Mouse (Mus musculus) lung, postnatal 0 days (tissue): ENCODE data around the gene Wdr25. TPM values are rescaled to one million over a fixed set of nuclear protein-coding genes. Genes with fewer than 3 reads are reported as not detected.
A peak's percentile ranks its signal among the peaks of the same experiment; 100 is the strongest.

ENCODE experiments used
- ATAC-seq: fragments of 200-750 bp; cut with Nextera tagmentation; 2 replicates; pipeline ENCODE4 v1.8.0; 2017; ENCODE audit warnings: moderate library complexity
- DNase-seq: peaks from one replicate; pipeline ENCODE4 v3.0.0-alpha.2; 2016; ENCODE audit warnings: low spot score
- H3K27ac ChIP-seq: fragments of 300-500 bp; sonication (generic); 2 replicates; pipeline ENCODE4 v1.5.1; 2014; ENCODE audit warnings: antibody characterized with exemption, mild to moderate bottlenecking, low read length, mixed read lengths
- H3K27me3 ChIP-seq: fragments of 300-500 bp; sonication (generic); replicated peaks from 2 replicates; pipeline ENCODE4 v1.6.1; 2014; ENCODE audit warnings: low read length, mixed read lengths; ENCODE audit not compliant: insufficient read depth
- H3K36me3 ChIP-seq: fragments of 300-500 bp; sonication (generic); 2 replicates; pipeline ENCODE4 v1.6.1; 2014; ENCODE audit warnings: low read length, mixed read lengths; ENCODE audit not compliant: insufficient read depth
- H3K4me1 ChIP-seq: fragments of 300-500 bp; sonication (generic); 2 replicates; pipeline ENCODE4 v1.6.1; 2014; ENCODE audit warnings: antibody characterized with exemption, low read depth, low read length, mixed read lengths; ENCODE audit not compliant: insufficient read depth
- H3K4me2 ChIP-seq: fragments of 300-500 bp; sonication (generic); replicated peaks from 2 replicates; pipeline ENCODE4 v1.6.1; 2014; ENCODE audit warnings: low read depth, mild to moderate bottlenecking, low read length, moderate library complexity, mixed read lengths
- H3K4me3 ChIP-seq: fragments of 300-500 bp; sonication (generic); 2 replicates; pipeline ENCODE4 v1.5.1; 2014; ENCODE audit warnings: low read depth, low read length
- H3K9ac ChIP-seq: fragments of 300-500 bp; sonication (generic); replicated peaks from 2 replicates; pipeline ENCODE4 v1.6.1; 2014; ENCODE audit warnings: low read depth, mild to moderate bottlenecking
- H3K9me3 ChIP-seq: fragments of 300-500 bp; sonication (generic); 2 replicates; pipeline ENCODE4 v1.6.1; 2016; ENCODE audit warnings: low read length, mixed read lengths
- CTCF ChIP-seq: IDR thresholded peaks from 2 replicates; pipeline ENCODE4 v1.5.1; 2016; ENCODE audit warnings: antibody characterized with exemption, mild to moderate bottlenecking
- EP300 ChIP-seq: IDR thresholded peaks from 2 replicates; pipeline ENCODE4 v1.6.1; 2016; ENCODE audit warnings: antibody characterized with exemption, mild to moderate bottlenecking, control low read depth
- WGBS: fragments of 180-500 bp; shearing (Covaris S2); extraction: QIAGEN DNeasy Blood & Tissue Kit; methylation state at CpG from one replicate; pipeline ENCODE4 v1.1.7; 2014; 5-methylcytosine and 5-hydroxymethylcytosine counted together
- polyA plus RNA-seq: library from polyadenylated mRNA; unstranded; fragments of >200 nt; fragmentation: Nextera tagmentation; extraction: Ambion mirVana; gene quantifications from 2 replicates; pipeline ENCODE4 v1.2.1, GENCODE M21; 2015

Gene Wdr25
- polyA plus RNA-seq, 1 experiment from 2014 or later = 4.8 TPM

DNA sequence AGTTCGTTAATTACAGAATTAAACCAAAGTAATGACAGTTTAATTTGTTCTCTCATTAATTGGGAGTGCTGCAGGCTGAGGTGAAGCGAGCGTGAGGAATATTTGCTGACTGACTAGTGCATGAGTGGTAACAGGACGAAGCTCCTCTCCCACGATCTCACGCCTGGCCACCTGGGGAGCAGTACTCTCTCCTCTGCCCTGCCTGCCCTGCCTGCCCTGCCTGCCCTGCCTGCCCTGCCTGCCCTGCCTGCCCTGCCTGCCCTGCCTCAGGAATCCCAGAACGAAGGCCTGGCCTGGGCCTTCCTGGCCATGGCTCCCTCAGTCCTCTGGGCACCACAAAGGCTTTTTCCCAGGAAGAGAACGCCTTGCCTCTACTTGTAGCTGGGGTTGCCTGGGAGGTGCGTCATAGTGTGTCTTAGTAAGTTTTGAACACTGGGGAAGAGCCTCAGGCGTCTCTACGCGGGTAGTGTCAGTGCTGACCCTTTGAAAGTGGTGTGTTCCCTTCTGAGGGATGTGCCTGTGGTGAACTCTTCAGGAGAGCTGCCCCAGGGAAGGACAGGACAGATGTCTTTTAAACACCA, 66.3 kb downstream of the Wdr25 start:
- Histone ChIP-seq H3K9ac (no peak overlapping the region), H3K36me3 (no peaks in the 10 kb centered on the region), H3K4me1 (no peaks in the 10 kb centered on the region), H3K4me3 (no peak overlapping the region), H3K27me3 (no peaks in the 10 kb centered on the region), H3K9me3 (no peaks in the 10 kb centered on the region), H3K27ac (no peak overlapping the region), H3K4me2 (peak overlapping the region; percentile 40)
- WGBS = 40% methylated on average over 12 of the region's 12 CpGs
- no peak for DNase-seq
- TF ChIP-seq CTCF = no peak
- no peak for TF ChIP-seq EP300
- no peak for ATAC-seq

DNA sequence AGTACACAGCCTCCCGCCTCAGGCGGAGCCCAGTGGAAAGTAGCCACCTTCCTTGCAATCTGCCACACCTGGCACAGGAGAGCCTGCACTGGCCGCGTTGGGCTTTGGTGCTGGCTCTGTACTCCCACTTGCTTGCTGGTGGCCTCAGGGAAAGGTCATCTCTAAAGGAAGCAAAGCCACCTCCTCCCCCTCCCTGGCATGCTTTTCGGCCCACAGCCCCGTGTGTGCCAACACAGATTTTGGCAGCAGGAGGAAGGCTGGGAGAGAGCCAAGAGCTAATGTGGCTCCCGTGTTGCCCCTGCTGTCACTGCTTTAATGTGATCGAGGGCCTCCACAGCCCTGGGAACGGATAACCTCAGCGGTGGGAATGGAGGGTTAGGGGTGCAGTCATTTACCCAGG, 66.8 kb downstream of the Wdr25 start:
- ATAC-seq = no peak
- TF ChIP-seq EP300 (no peak), CTCF (no peak)

DNA sequence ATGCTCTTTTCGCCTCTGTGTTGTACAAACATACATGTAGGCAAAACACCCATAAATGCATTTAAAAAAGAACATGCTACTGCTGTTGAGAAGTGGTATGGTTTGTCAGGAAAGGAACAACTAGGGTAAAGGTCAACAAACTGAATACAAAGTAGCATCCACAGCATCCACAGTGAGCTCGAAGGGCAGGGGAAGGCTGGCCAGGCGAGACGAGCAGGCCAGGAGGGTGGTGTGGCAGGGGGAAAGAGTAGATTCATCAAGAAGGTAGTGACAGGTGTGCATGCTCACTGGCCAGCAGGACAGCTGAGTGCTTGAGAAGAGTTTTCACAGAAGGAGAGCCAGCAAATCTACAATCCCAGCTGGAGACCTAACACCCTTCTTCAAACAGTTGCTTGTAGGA, 74.2 kb downstream of the Wdr25 start:
- no peak for DNase-seq
- TF ChIP-seq CTCF (no peak), EP300 (no peak)
- H3K9me3 ChIP-seq = no peaks in the 10 kb centered on the region
- no peak overlapping the region for H3K4me2 ChIP-seq
- no peak overlapping the region for H3K27ac ChIP-seq
- no peak for ATAC-seq
- H3K9ac ChIP-seq = no peak overlapping the region
- no peak overlapping the region for H3K4me3 ChIP-seq
- 65% methylated on average over 4 of the region's 4 CpGs for WGBS
- no peaks in the 10 kb centered on the region for H3K36me3 ChIP-seq
- H3K4me1 ChIP-seq = no peaks in the 10 kb centered on the region
- no peaks in the 10 kb centered on the region for H3K27me3 ChIP-seq

More for the DNA sequence above, 66.8 kb downstream of the Wdr25 start:
- Histone ChIP-seq H3K9me3 (no peaks in the 10 kb centered on the region), H3K9ac (no peak overlapping the region), H3K4me2 (no peak overlapping the region), H3K27me3 (no peaks in the 10 kb centered on the region), H3K27ac (no peak overlapping the region), H3K36me3 (no peaks in the 10 kb centered on the region), H3K4me1 (no peaks in the 10 kb centered on the region), H3K4me3 (no peak overlapping the region)
- 43% methylated on average over 10 of the region's 10 CpGs for WGBS
- peak; percentile 14 for DNase-seq

DNA sequence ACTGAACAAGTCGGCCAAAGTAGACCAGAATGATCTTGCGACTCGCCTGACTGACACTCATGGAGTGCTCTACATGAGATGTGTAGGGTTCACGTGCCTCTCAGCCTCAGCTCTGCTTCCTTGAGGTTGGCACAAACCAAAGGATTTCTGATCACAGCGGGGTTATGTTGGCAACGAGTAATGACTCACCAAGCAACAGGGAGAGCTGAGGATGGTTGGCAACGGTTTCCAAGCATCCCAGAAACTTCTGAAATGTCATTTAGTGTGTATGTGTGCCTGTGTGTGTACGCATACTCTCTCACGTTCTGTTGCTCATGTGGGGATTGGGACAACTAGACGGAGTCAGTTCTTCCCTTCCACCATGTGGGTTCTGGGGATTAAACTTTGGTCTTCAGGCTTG, 74.6 kb downstream of the Wdr25 start:
- Histone ChIP-seq H3K36me3 (no peaks in the 10 kb centered on the region), H3K4me1 (no peaks in the 10 kb centered on the region), H3K4me2 (no peak overlapping the region), H3K9ac (no peak overlapping the region), H3K27me3 (no peaks in the 10 kb centered on the region), H3K4me3 (no peak overlapping the region), H3K9me3 (no peaks in the 10 kb centered on the region), H3K27ac (no peak overlapping the region)
- WGBS = 72% methylated on average over 10 of the region's 10 CpGs
- TF ChIP-seq CTCF = no peak
- no peak for TF ChIP-seq EP300
- no peak for ATAC-seq
- DNase-seq = no peak

DNA sequence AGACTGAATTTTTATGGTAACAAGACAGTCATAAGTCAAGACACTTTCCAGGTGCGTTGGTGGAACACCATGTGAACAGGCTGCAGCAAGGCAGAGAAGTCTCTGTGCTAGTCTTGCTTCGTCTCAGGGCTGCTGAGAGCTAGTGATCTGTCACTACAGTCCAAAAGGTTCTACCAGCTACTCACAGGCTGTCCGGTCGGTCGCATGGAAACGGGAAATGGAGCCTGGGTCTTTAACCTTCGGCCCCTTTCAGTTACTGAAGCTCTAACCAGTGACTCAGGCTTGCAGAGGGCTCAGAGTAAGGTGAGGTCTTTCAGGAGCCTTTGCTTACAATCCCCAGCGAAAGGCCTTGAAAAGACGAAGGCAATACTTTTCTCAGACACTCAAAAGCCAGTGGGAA, 78.0 kb downstream of the Wdr25 start:
- no peak overlapping the region for H3K9ac ChIP-seq
- no peaks in the 10 kb centered on the region for H3K9me3 ChIP-seq
- no peak overlapping the region for H3K4me3 ChIP-seq
- WGBS = 69% methylated on average over 9 of the region's 9 CpGs
- H3K27me3 ChIP-seq = no peaks in the 10 kb centered on the region
- DNase-seq = no peak
- no peaks in the 10 kb centered on the region for H3K4me1 ChIP-seq
- TF ChIP-seq EP300 (no peak), CTCF (no peak)
- ATAC-seq = no peak
- no peaks in the 10 kb centered on the region for H3K36me3 ChIP-seq
- H3K27ac ChIP-seq = no peak overlapping the region
- H3K4me2 ChIP-seq = no peak overlapping the region

DNA sequence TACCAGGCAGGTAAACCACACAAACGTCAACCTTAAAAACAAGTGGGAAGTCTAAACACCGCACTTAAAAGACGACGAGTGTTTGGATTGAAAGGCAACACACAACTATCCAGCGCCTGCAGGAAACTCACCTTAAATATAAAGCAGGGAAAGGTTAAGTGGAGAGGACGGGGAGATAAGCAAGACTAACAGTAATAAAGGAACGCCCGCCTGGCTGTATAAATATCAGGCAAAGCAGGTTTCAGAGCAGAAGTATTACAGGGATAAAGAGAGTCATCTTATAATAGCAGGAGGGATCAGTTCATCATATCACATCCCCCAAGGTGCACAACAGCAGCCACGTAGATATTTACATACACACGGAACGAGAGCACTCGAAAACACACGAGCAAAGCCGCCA, 78.8 kb downstream of the Wdr25 start:
- Histone ChIP-seq H3K9ac (no peak overlapping the region), H3K27ac (no peak overlapping the region), H3K4me1 (no peaks in the 10 kb centered on the region), H3K27me3 (no peaks in the 10 kb centered on the region), H3K4me3 (no peak overlapping the region), H3K36me3 (no peaks in the 10 kb centered on the region), H3K4me2 (no peak overlapping the region), H3K9me3 (no peaks in the 10 kb centered on the region)
- 55% methylated on average over 14 of the region's 14 CpGs for WGBS
- DNase-seq (no peak), ATAC-seq (no peak)
- no peak for TF ChIP-seq CTCF
- TF ChIP-seq EP300 = no peak

DNA sequence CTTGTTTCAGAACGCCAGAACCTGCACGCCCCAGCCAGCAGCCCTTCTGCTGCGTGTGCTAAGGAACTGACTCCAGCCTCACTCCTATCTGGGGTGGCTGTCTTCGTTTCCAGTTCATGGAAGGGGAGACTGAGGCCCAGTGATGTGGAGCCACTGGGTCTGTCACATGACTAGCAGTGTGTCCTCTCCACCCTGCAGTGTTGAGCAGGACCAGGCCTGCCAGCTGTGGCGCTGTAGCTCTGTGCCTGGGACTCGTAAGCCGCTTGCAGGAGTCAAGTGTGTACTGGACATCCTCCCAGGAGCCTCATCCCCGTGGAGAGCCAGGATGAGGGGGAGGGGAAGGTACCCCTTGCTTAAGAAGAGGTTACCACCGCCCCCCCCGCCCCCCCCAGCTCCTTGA, 86.5 kb downstream of the Wdr25 start:
- H3K9ac ChIP-seq = no peak overlapping the region
- no peak for ATAC-seq
- no peak overlapping the region for H3K4me2 ChIP-seq
- 35% methylated on average over 10 of the region's 10 CpGs for WGBS
- no peak for DNase-seq
- H3K4me1 ChIP-seq = no peaks in the 10 kb centered on the region
- peak; percentile 35 for TF ChIP-seq CTCF
- no peak for TF ChIP-seq EP300
- H3K27me3 ChIP-seq = no peaks in the 10 kb centered on the region
- no peak overlapping the region for H3K27ac ChIP-seq
- no peaks in the 10 kb centered on the region for H3K9me3 ChIP-seq
- no peak overlapping the region for H3K4me3 ChIP-seq
- H3K36me3 ChIP-seq = no peaks in the 10 kb centered on the region
